Mouse (Mus musculus) lung, adult 2 months (tissue): ENCODE data around the gene Sprr1a.

Experiments
- CTCF ChIP-seq: fragments of 200-500 bp; IDR thresholded peaks from 2 replicates; pipeline ENCODE4 v1.5.1; 2011; ENCODE audit warnings: mild to moderate bottlenecking, low read length, control low read depth; ENCODE audit not compliant: insufficient read depth
- POLR2A ChIP-seq: fragments of 200-500 bp; IDR thresholded peaks from 2 replicates; pipeline ENCODE4 v1.6.1; 2011; ENCODE audit warnings: low read depth, mild to moderate bottlenecking, control low read depth, low read length, borderline replicate concordance; ENCODE audit errors: extremely low read depth

GRCm38 (mm10) chr3:92534411-92534810, 48.7 kb upstream of the Sprr1a start, which contains the start of gene 2310046K23Rik:
- TF ChIP-seq POLR2A = no peak
- TF ChIP-seq CTCF = no peak
